Mouse (Mus musculus) embryonic fibroblast, embryonic 13.5 days (primary cell): Measurements from ENCODE around the gene Vcam1.

Experiments
- CTCF ChIP-seq: IDR thresholded peaks from 2 replicates; pipeline ENCODE4 v1.5.1; 2011; ENCODE audit warnings: mild to moderate bottlenecking, control low read depth, low read length, moderate library complexity, borderline replicate concordance; ENCODE audit not compliant: insufficient read depth
- POLR2A ChIP-seq: IDR thresholded peaks from 2 replicates; pipeline ENCODE4 v1.6.1; 2011; ENCODE audit warnings: low read depth, mild to moderate bottlenecking, control low read depth, low read length, moderate library complexity

DNA sequence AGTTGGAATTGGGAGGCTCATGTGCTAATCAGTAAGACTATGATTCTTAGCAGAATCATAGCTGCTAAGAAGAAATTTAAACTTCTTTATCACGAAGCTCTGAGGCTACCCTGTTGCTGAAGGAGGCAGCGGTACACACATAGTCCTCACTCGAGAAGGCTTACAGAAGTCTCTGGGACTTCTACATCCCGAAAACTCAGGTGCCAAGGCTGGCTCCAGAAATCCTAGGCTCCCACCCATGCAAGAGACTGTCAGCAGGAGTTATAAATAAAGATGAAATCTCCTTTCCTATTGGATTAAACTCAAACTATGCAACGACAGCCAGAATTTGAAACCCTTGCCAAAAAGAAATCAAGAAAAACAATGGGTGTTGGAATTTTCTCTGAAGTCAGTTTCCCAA, 42.0 kb upstream of the Vcam1 start:
- TF ChIP-seq POLR2A: no peak
- no peak for TF ChIP-seq CTCF
